Mouse (Mus musculus): ENCODE data around the gene Cryba4.

Cryba4 gene

GRCm38 (mm10) chr5:112235806-112236205 lies 16.5 kb downstream of the Cryba4 start:
- no peak for DNase-seq

GRCm38 (mm10) chr5:112228240-112229076 lies 23.9 kb downstream of the Cryba4 start:
- DNase-seq = no peak

GRCm38 (mm10) chr5:112227898-112228239 lies 24.4 kb downstream of the Cryba4 start:
- DNase-seq = no peak

GRCm38 (mm10) chr5:112227354-112227753 lies 25.0 kb downstream of the Cryba4 start:
- no peak for DNase-seq

- DNase-seq = no peak
Observed at GRCm38 (mm10) chr5:112225591-112225990, 26.7 kb downstream of the Cryba4 start.

- no peak for DNase-seq
Observed at GRCm38 (mm10) chr5:112220203-112220602, 32.1 kb downstream of the Cryba4 start.

GRCm38 (mm10) chr5:112219398-112219797 lies 32.9 kb downstream of the Cryba4 start:
- DNase-seq = no peak

GRCm38 (mm10) chr5:112218679-112219078 lies 33.6 kb downstream of the Cryba4 start:
- DNase-seq = no peak

- no peak for DNase-seq
Observed at GRCm38 (mm10) chr5:112217031-112217430, 35.3 kb downstream of the Cryba4 start.

GRCm38 (mm10) chr5:112216335-112216734 lies 36.0 kb downstream of the Cryba4 start:
- DNase-seq = no peak

GRCm38 (mm10) chr5:112215801-112216251 lies 36.5 kb downstream of the Cryba4 start:
- no peak for DNase-seq

GRCm38 (mm10) chr5:112215291-112215751 lies 37.0 kb downstream of the Cryba4 start:
- DNase-seq = no peak

- DNase-seq = peak; percentile 67
Observed at GRCm38 (mm10) chr5:112214419-112214818, 37.9 kb downstream of the Cryba4 start.

- no peak for DNase-seq
Observed at GRCm38 (mm10) chr5:112213331-112214240, 38.7 kb downstream of the Cryba4 start.

GRCm38 (mm10) chr5:112212711-112213264 lies 39.5 kb downstream of the Cryba4 start:
- DNase-seq = no peak

- no peak for DNase-seq
Observed at GRCm38 (mm10) chr5:112211911-112212310, 40.4 kb downstream of the Cryba4 start.

GRCm38 (mm10) chr5:112210104-112210503 lies 42.2 kb downstream of the Cryba4 start:
- DNase-seq = peak; percentile 56

- no peak for DNase-seq
Observed at GRCm38 (mm10) chr5:112208321-112208720, 44.0 kb downstream of the Cryba4 start.

- no peak for DNase-seq
Observed at GRCm38 (mm10) chr5:112206543-112207255, 45.6 kb downstream of the Cryba4 start.

GRCm38 (mm10) chr5:112199656-112200055 lies 52.7 kb downstream of the Cryba4 start:
- DNase-seq = no peak
